Mouse (Mus musculus): ENCODE data around the gene Slc5a4a.

Gene Slc5a4a

GRCm38 (mm10) chr10:76147278-76147677 lies at the start of gene Slc5a4a:
Slc5a4a (plus strand) TSS chr10:76147451.
- in situ Hi-C loops (cut with MboI): no loop called here

GRCm38 (mm10) chr10:76110861-76111260 lies 36.4 kb upstream of the Slc5a4a start, which contains the start of gene Slc5a4b:
Slc5a4b (minus strand) TSS chr10:76110961.
- in situ Hi-C loops (cut with MboI): no loop called here

GRCm38 (mm10) chr10:76117966-76118365 lies 29.3 kb upstream of the Slc5a4a start:
- in situ Hi-C loops (cut with MboI): no loop called here

- in situ Hi-C loops (cut with MboI): no loop called here
These were observed 28.5 kb upstream of the Slc5a4a start for GRCm38 (mm10) chr10:76118741-76119140.

GRCm38 (mm10) chr10:76120124-76120711 lies 27.0 kb upstream of the Slc5a4a start:
- in situ Hi-C loops (cut with MboI): no loop called here

- in situ Hi-C loops (cut with MboI): no loop called here
These were observed 25.8 kb upstream of the Slc5a4a start for GRCm38 (mm10) chr10:76121495-76121894.

GRCm38 (mm10) chr10:76132506-76132905 lies 14.7 kb upstream of the Slc5a4a start:
- in situ Hi-C loops (cut with MboI): no loop called here

GRCm38 (mm10) chr10:76136318-76136717 lies 10.9 kb upstream of the Slc5a4a start:
- in situ Hi-C loops (cut with MboI): no loop called here

GRCm38 (mm10) chr10:76146846-76147245 lies 405 bp upstream of the Slc5a4a start:
- in situ Hi-C loops (cut with MboI): no loop called here

- in situ Hi-C loops (cut with MboI): no loop called here
These were observed 8.7 kb downstream of the Slc5a4a start for GRCm38 (mm10) chr10:76155911-76156310.

- in situ Hi-C loops (cut with MboI): no loop called here
These were observed 10.3 kb downstream of the Slc5a4a start for GRCm38 (mm10) chr10:76157528-76157927.

GRCm38 (mm10) chr10:76158009-76158408 lies 10.8 kb downstream of the Slc5a4a start:
- in situ Hi-C loops (cut with MboI): no loop called here

GRCm38 (mm10) chr10:76174899-76175298 lies 27.6 kb downstream of the Slc5a4a start:
- in situ Hi-C loops (cut with MboI): no loop called here

GRCm38 (mm10) chr10:76185216-76185615 lies 38.0 kb downstream of the Slc5a4a start:
- in situ Hi-C loops (cut with MboI): no loop called here

GRCm38 (mm10) chr10:76188010-76188409 lies 40.8 kb downstream of the Slc5a4a start:
- in situ Hi-C loops (cut with MboI): no loop called here

- in situ Hi-C loops (cut with MboI): no loop called here
These were observed 54.2 kb downstream of the Slc5a4a start for GRCm38 (mm10) chr10:76201416-76201815.

- in situ Hi-C loops (cut with MboI): no loop called here
These were observed 54.7 kb downstream of the Slc5a4a start for GRCm38 (mm10) chr10:76201978-76202377.

GRCm38 (mm10) chr10:76203798-76204283 lies 56.6 kb downstream of the Slc5a4a start:
- in situ Hi-C loops (cut with MboI): no loop called here

GRCm38 (mm10) chr10:76207262-76207796 lies 60.1 kb downstream of the Slc5a4a start:
- in situ Hi-C loops (cut with MboI): no loop called here

- in situ Hi-C loops (cut with MboI): no loop called here
These were observed 62.0 kb downstream of the Slc5a4a start for GRCm38 (mm10) chr10:76209241-76209640.

- in situ Hi-C loops (cut with MboI): no loop called here
These were observed 63.6 kb downstream of the Slc5a4a start for GRCm38 (mm10) chr10:76210806-76211205.

- in situ Hi-C loops (cut with MboI): no loop called here
These were observed 64.9 kb downstream of the Slc5a4a start for GRCm38 (mm10) chr10:76212121-76212520.

- in situ Hi-C loops (cut with MboI): no loop called here
These were observed 66.9 kb downstream of the Slc5a4a start for GRCm38 (mm10) chr10:76214161-76214560.

- in situ Hi-C loops (cut with MboI): no loop called here
These were observed 69.8 kb downstream of the Slc5a4a start for GRCm38 (mm10) chr10:76217056-76217455.

Data from mature B cell (primary cell).